Mouse (Mus musculus) ES-CJ7 (cell line): ENCODE measurements around the gene Vmn2r42.
"Not testable (repeated sequence)": the region's sequence is repeated elsewhere in the genome, so short reads cannot be mapped to it uniquely, and the experiment has no call there.

Experiments
- DNase-seq: peaks from one replicate; pipeline ENCODE4 v3.0.0; 2011; ENCODE audit warnings: low read depth, low spot score

Gene Vmn2r42

GRCm38 (mm10) chr7:8200220-8200619, at the start of gene Vmn2r42:
Vmn2r42 (minus strand) TSS chr7:8200320.
- not testable (repeated sequence) for DNase-seq

- DNase-seq: not testable (repeated sequence)
These were observed 38.6 kb downstream of the Vmn2r42 start, which contains the start of gene Vmn2r41 for GRCm38 (mm10) chr7:8161554-8161953. Vmn2r41 (minus strand) TSS chr7:8161654.
